Mouse (Mus musculus) frontal cortex, adult (tissue): ENCODE data around the gene Osbpl9.

Experiments used
- ATAC-seq: cut with Nextera tagmentation; 2 replicates; pipeline ENCODE4 v1.9.2; 2017; ENCODE audit warnings: mild to moderate bottlenecking, moderate library complexity, mixed read lengths; ENCODE audit not compliant: low TSS enrichment

Gene Osbpl9

DNA sequence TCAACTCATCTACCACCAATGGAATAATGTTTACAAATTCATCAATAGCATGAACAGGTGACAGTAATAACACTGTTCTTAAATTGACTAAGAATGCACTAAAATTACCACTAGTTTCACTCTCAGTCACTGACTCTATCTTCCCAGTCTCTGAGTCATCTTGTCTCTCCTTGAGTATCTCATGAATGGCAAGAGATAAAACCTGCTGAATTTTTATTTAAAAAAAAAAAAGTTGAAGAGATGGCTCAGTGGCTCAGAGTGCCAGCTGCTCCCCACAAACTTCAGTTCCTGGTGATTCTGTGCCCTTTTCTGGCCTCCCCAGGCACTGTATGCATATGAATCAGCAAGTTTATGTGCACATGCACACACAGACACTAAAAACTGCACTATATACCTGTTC, 96.8 kb downstream of the Osbpl9 start:
- no peak for ATAC-seq

DNA sequence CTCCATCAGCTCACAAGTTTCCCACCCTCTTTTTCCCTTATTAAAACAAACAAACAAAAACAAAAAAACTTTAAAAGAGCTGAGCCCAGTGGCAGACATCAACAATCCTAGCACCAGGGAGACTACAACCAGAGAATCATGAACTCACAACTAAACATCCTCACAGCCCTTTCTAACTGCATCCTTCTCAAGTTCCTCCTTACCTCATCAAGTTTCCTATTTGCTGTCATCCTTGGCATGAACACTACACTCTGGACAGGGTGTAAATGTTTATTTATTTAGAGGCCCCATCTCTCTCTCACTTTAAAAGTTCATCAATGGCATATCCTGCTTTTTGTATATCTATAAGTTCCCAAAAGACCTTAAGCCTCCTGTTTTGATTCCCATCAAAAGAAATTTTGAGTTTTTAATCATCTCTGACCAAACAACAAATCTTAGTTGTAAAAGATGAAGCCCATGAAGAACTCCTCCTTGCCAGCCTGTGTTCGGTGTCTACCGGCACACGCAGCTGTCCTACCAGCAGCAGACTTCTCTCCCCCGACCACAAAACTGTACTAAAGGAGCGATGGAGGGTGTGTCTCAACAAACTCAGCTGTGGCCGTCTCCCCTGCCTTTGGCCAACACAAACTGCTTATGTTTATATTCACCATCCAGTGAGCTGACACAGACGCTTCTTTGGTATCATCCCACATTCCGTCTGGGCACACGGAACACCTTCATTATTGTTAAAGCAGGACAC, 98.8 kb downstream of the Osbpl9 start:
- no peak for ATAC-seq

DNA sequence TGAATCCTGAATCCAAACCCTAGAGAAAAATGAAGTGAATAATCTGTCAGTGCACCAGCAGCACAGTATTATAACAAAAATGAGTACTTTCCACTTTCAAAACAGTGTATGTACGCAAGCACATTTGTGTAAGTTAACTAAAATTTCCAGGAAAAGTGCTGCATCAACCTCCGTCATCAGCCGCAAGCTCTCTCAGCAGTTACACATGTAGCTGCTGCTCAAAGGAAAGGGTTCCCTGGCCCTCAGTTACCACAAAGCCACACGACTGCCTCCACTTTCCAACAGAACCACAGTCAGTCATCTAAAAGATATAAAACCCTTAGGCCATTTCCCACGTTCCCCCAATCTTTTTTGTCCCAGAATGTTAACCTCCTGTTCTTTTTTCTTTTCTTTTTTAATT, 99.5 kb downstream of the Osbpl9 start:
- ATAC-seq = no peak

DNA sequence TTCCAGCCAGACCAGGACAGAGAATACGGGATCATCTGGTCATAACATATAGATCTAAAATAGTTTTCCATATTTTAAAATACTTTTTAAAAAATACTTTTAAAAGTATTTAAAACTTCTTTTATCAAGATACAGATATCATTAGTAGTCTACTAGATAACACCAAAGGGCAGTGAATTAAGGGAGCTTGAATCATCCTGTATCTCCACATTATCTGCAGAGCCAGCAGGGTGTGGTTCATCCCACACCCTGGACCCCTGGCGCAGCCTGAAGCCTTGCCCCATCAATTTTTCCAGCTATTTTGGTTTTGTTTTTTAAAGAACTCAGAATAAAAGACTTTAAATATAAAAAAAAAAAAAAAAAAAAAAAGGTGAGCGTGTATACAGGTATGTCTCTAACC, 103.2 kb downstream of the Osbpl9 start:
- ATAC-seq = no peak

DNA sequence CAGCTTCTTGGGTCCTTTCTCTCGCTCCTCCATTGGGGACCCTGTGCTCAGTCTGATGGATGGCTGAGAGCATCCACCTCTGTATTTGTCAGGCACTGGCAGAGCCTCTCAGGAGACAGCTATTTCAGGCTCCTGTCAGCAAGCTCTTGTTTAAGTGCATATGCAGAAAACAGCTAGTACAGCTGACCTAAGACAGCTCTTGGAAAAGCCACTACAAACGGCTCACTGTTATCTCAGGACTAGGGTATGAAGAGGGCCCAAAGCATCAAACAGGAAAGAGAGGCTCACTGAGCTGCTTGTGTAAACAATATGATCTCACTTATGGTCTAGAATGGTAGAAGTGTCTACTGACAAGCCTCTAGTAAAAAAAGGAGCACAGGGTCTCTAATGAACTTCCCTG, 107.8 kb downstream of the Osbpl9 start:
- ATAC-seq = no peak

DNA sequence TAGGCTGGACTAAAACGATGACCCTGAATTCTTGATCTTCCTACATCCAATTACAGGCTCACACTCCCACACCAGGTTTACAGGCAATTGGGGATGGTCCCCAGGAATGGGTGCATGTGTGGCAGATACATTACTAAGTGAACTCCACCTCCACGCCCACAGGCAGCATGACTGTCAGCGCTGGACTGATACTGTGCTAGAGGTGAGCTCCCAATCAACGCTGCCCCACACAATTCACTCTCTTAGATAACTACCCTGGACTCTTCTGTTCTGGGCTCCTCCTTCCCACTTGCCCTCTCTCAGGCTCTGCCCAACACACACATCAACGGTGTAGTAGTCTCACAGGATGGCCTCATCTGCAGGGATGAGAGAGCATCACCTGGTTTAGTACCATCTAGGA, 109.7 kb downstream of the Osbpl9 start:
- ATAC-seq = no peak

DNA sequence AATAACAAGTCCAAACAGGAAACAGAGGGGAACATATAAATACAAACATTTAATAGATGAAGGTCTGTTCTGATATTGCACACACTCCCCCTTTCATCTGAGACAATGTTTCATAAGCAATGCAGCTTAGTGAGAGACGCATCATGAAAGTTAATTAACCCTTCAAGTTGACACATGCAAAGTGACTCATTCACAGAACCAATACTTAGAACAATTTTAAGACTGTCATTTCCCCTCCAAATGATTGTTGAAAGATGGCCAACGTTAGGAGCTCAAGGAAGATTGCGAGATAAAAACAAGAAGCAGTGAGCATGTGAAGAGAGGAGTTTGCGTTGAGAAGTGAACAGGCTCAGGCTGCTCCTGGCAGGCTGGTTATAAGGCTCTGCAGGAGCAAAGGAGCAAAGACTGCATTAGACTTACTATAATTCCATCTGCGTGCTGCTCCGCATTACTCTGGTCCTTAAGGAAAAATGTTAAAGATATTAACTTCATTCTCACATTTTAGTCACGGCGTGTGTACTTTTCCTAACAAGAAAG, 110.8 kb downstream of the Osbpl9 start:
- no peak for ATAC-seq

DNA sequence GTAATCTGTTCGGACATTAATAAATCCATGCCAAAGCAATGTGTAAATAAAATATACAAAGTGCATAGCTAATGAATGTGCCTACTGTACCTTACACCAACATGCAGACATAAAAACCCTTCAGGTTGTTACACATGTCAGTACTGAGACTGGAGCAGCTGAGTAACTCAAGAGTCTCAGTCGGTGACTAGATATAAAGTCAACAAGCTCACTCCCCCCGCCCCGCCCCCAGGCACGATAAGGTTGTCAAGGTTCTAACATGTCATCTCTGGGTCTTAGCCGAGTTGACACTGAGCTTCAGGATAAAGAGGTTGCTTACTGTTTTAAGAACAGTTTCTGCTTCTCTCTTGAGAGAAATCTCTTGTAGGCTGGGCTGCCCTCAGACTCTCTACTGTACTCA, 112.1 kb downstream of the Osbpl9 start:
- ATAC-seq = no peak

DNA sequence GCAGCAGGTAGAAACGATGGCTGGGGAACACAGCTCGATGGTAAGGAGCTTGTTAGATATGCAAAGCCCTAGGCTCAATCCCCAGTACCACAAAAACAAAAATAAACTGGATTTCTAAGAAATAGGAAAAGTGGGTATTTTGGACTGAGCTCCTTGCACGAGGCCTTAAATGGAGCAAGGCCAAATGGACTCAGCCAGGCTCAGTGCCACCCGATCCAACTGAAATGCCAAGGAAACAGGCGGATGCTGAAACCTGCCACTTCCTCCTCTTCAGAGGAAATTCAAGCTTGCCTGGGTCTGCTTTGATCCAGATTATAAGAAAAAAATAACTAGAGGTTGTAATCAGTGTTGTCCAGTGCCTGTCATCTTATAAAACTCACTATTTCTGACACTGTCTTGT, 112.9 kb downstream of the Osbpl9 start:
- ATAC-seq = no peak

DNA sequence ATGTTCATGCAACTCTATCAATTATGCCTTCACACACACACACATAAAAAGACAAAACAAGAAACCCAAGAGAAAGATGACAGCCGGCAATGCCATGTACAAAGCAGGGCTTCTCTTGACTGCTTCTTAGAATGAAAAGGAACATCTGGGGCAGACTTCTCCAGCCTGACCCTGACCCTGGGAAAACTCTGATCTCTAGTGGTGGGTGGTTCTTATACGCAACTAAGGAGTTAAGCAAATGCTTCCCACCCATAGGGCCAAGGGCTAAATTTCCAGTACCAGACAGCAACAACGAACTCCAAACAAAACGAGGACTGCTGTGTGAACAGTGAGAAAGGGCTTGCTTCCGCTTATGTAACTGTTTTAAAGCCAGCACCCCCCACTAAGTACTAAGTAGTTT, 122.0 kb downstream of the Osbpl9 start:
- ATAC-seq = no peak

DNA sequence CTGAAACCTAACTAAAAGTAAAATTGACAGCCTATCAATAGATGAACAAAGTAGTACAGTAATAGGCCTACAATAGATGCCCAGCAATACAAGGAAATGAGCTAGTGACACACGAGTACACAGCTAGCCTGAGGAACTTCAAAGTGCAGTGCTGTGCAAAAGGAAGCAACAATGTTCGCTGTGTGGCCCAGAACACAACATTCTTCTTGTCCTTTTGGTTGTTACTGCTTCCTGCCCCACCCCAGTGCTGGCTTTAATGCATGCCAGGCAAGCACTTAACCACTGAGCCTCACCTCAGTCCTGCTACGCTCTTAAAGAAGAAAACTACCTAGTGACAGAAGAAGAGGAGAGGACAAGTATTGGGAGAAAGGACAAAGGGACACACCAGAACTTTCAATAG, 122.4 kb downstream of the Osbpl9 start:
- no peak for ATAC-seq

DNA sequence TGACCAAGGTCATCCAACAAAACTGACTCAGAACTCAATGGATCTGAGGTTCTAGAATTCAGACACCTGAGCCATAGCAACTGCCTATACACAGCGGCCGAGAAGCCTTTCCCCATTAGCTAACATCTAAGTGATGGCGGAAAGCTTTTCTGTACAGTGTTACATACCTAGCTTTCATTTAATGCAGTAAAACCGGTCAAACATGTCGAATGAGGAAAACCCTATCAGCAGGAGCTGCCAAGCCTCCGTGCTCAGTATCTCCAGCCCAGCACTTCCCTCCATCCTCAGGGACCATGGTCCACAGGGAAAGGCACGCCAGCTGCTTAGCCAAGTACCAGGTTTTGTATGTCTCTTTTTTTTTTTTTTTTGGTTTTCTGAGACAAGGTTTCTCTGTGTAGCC, 123.1 kb downstream of the Osbpl9 start:
- no peak for ATAC-seq

DNA sequence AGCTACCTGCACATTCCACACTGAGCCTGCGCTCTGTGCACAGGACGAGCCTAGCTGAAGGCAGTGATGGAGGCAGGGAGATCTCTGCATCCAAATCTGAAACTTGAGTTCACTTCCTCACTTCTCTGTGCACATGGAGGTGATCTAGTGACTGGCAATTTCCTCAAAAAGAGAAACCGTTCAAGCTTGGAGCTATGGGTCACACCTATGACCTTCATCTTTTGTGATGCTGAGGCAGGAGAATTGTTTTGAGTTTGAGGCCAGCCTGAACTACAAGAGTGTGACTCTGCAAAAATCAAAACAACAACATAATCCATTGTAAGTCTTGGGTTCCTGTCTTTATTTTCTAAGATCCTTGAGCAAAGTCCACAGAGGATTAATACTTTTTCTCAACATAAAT, 128.8 kb downstream of the Osbpl9 start:
- no peak for ATAC-seq

DNA sequence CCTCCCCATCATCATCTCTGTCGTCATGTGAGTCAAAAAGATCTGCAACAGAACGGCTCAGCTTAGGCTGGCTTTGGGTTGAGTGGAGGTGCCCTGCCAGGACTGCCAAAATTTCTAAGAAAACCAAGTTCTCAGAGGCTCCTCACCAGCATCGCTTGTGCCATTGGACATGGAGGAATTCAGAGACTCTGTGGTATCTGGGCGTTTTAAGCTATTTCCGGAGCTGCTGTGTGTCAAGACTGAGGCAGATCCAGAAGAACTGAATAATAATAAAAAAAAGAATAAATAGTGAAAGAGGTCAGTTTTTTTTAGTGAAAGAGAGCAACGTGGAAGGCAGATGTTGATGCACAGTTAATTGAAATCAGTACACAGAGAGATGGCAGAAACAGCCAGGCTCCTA, 129.2 kb downstream of the Osbpl9 start:
- no peak for ATAC-seq

DNA sequence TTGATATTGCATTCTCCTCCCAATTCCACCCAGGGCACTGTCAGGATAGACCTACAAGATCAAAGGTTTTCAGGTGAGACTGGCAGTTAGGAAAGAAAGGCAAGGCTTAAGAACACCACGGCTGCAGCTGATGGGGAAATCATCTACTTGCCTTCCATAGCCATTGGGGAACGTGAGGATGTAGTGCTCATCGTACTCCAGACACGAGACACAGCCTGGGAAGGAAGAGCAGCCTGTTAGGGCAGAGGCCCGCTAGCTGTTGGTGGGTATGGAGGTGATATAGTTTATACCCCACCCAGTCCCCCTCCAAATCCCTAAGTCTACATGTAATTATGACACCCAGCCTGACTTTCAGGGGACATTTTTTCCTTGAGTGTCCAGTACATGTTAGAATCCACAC, 136.4 kb downstream of the Osbpl9 start:
- no peak for ATAC-seq

DNA sequence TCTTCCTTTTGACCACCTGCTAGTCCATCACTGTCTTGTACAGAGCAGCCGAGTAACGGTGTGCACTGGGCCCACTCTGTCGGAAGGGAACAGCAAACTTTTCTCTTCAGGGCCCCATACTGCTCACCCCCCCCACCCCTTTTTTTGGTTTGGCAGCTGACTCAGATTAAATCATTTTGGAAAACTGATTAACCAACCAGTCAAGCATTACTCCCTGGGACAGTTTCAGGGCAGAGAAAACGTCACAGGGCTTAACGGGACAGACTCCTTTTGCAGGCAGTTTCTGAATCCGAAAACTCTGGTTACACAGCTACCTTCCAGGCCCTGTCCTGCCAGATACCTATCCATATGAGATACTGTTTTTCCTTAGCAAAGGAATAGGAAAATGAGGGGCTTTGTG, 137.1 kb downstream of the Osbpl9 start:
- no peak for ATAC-seq

DNA sequence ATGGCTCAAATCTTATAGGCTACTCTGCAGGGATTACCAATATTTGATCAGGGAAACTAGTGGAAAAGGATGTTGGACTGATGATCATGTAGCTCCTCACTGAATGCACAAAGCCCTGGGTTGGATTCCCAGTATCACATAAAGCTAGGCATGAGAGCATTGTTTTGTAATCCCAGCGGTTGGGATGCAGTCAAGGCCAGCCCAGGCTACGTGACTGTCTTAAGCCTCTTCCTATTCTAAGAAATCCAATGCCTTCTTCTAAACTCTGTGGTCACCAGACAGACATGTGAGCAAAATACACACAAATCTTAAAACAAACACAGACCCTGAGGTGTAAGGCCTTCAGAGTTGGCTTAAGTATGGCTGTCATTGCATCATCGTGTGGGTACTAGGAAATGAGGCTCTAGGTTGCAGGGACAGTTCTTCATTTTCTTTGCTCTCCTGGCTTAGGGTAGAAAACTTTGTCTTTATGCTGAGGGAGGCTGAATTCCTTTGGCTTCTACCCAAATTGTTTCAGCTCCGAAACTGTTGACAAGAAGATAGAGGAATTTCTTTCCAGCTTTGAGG, 142.7 kb downstream of the Osbpl9 start:
- ATAC-seq = no peak

DNA sequence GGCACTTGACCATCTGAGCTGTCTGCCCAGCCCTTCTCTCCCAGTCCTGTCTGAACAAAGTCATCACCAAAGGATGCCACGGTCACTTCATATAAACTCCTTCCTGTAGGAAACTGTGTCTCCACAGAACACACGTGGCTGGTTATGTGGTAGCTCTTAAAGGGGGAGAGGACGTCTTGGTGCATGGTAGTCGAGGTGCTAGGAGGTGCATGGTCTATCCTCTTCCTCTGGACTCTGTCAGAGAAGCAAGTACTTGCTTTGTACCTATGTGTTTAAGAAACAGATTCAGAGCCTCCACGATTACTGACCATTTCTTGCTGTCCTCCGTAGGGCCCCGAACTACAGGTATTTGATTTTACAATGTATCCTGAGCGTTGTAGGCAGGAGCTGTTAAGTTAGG, 144.4 kb downstream of the Osbpl9 start:
- ATAC-seq = no peak

DNA sequence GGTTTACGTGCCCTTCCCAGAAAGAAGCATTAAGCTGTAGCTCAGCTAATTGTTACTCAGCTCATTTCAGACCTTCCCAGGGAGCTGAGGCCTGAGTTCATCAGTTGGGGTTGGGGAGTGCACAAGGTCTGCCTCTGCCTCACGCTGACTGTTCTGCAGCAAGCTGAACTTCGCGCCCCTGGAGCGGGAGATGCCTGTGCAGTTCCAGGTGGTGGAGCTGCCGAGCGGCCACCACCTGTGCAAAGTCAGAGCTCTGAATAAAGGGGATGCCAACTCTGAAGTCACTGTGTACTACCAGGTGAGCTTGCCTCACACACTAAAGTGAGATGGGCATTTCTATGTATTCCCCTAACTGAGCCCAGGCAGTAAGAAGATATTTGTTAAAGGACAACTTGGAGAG, 145.7 kb downstream of the Osbpl9 start:
- no peak for ATAC-seq

DNA sequence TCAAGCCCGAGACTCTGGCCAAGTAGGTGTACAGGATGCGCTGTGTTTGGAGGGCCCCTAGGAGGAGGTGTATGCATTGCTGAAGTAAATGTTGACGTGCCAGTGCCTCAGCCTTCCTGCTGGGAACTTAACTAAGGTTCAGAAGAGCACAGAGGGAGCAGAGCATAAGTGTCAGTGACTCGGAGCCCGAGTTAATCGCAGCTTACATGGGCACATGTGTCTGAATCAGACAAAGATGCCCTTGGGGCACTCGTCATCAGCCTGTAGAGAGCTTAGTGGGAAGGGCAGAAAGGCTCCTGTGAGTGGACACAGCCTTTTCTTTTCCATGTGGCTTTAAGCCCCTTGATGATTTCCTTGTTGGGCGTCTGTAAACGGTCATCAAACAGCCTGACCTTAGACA, 148.1 kb downstream of the Osbpl9 start:
- ATAC-seq = no peak

DNA sequence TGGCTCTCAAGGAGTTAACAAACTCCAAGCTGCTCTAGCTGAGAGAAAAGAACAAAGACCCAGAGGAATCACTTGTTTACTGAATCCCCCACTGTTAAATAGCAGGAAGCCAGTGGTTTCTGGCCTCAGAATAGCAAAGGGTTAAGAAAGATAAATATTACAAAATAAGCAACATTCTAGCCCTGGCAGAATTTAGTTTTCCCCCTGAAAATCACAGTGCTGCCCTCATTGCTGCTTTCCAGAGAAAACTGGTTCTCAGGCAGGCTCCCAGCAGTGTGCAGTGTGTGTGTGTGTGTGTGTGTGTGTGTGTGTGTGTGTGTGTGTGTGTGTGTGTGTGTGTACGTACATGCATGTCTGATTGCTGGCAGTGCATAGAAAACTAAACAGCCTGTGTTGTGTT, 149.8 kb downstream of the Osbpl9 start:
- ATAC-seq = no peak

DNA sequence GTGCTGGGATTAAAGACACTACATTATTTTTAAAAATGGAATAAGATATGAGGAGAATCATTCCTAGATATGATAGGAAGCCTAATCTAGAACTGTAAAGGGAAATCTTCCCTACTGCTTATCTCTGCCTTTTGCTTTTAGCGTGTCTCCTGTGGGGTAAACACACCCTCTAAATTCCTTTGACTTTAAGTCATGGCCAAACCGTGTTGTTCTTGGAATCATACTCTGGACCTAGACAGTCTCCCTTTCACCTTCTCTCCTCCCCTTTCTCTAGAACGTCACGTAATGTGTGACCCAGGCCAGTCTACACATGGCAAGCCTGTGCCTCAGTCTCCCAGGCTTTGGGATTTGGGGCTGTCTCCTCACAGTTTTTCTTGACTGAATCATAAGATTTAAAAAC, 153.8 kb downstream of the Osbpl9 start:
- no peak for ATAC-seq

DNA sequence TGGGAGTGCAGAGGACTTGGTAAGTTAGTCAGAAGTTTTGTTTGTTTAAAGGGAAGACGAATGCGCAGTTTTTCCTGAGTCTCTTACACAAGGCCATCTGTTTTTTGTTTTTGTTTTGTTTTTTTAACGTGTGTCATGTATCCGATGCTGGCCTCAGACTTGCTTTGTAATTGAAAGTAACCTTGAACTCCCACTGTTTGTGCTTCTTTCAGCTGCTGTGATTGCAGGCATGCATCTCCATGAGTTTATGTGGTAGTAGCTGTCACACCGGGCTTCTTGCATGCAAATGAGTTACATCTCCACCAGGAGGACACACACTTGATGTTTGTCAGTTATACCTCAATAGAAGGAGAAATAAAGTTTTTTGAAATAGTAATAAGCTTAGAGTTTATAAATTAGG, 158.3 kb downstream of the Osbpl9 start:
- ATAC-seq = no peak

DNA sequence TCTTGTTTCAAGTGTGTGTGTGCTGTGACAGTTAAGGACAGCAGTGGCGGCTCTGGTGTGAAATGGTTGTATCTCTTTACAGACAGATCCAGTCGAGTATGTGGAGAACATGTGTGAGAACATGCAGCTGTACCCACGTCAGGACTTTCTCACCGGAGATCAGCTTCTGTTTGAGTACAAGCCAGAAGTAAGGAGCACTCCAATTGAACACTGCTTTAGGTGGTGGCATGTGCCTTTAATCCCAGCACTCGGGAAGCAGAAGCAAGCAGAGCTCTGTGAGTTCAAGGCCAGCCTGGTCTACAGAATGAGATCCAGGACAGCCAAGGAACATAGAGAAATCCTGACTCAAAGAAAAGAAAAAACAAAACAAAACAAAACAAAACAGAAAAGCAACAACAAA, 158.8 kb downstream of the Osbpl9 start:
- no peak for ATAC-seq
